Mouse (Mus musculus): ENCODE data around the gene Cryl1.

The Cryl1 gene

GRCm38 (mm10) chr14:57375205-57375604 is 23.1 kb downstream of the Cryl1 start:
- in situ Hi-C loops (cut with MboI, MseI), result no loop called here

DNA sequence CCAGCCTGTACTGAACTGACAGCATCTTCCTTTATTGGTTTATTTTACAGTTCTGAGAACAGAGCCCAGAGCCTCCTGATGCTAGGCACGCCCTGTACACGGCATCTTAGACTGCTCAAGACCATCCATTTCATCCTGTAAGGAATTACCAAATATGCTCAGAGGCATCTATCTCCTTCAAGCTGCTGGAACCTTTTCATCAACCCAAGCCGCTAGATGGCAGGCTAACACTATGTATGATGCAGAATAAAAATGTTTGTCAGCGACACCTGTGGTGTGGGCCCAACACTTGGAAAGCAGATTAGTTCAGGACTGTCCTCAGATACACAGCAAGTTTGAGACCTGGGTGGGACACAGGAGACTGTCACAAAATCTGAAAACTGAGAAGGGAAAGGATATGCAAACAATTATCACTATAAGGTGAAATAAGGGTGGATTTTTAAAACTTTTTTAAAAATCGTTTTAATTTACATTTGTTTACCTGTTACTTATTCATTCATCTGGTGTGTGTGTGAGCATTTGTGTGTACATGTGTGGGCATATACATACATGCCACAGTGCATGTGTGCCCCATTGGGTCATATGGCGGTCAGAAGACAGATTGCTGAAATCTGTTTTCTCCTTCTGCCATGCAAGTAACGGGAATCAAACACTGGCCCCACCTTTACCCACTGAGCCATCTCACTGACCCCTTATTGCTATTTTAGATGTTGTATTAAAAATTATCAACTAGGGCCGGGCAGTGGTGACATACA is 25.8 kb downstream of the Cryl1 start:
- in situ Hi-C loops (cut with MboI, MseI), result loop anchor here (5.0 kb wide), 2 partner anchors 35 to 45 kb away; no protein-coding TSS in a partner anchor

- in situ Hi-C loops (cut with MboI, MseI), result no loop called here
Observed at GRCm38 (mm10) chr14:57367327-57367726, 31.0 kb downstream of the Cryl1 start.

- in situ Hi-C loops (cut with MboI, MseI), result no loop called here
Observed at GRCm38 (mm10) chr14:57366724-57367123, 31.6 kb downstream of the Cryl1 start.

- in situ Hi-C loops (cut with MboI, MseI), result no loop called here
Observed at GRCm38 (mm10) chr14:57365341-57365740, 33.0 kb downstream of the Cryl1 start.

- in situ Hi-C loops (cut with MboI, MseI), result loop anchor here in 1 of 2 experiments (5.0 kb wide), 1 partner anchor 257 kb away; no protein-coding TSS in a partner anchor
Observed at GRCm38 (mm10) chr14:57363833-57364232, 34.5 kb downstream of the Cryl1 start.

DNA sequence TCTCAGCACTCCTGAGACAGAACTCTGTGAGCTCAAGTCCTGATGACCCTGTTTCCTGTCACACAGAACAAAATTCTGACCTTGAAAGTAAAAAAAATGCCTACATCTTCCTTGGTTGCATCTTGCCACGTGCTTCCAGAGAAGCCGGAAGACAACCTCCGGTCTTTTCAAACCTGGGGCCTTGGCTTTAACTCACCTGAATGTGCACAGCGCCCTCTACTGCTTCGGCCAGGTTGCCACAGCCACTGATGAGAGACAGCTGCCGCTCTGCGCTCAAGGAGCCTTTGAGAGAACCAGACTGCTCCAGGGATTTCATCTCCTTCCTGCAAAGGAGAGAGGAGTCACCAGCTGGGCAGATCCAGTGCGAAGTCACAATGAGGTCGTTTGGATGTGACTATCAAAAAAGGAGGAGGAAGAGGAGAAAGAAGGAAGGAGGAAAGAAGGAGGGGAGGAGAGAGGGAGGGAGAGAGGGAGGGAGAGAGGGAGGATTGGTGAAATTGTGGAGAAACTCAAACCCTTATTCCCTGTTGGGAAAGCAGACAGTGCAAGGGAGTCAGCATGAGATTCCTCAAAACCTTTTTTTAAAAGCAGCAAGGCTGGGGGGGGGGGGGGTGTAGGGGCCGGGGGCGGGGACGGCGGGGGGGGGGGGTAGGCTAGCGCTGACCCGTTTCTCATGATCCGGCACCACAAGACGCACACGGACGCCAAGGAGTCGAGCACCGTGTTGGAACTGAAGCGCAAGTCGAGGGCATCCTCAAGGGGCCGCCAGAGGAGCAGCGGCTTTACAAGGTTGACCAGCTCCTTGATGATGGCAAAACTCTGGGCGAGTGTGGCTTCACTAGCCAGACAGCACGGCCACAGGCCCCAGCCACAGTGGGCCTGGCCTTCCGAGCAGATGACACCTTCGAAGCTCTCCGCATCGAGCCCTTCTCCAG is 35.3 kb downstream of the Cryl1 start:
- in situ Hi-C loops (cut with MboI, MseI), result loop anchor here in 1 of 2 experiments (5.0 kb wide), 1 partner anchor 256 kb away; no protein-coding TSS in a partner anchor

GRCm38 (mm10) chr14:57357030-57357429 is 41.3 kb downstream of the Cryl1 start:
- in situ Hi-C loops (cut with MboI, MseI), result no loop called here

- in situ Hi-C loops (cut with MboI, MseI), result no loop called here
Observed at GRCm38 (mm10) chr14:57351521-57352235, 46.7 kb downstream of the Cryl1 start.

GRCm38 (mm10) chr14:57349955-57350354 is 48.4 kb downstream of the Cryl1 start:
- in situ Hi-C loops (cut with MboI, MseI), result no loop called here

GRCm38 (mm10) chr14:57348155-57348554 is 50.2 kb downstream of the Cryl1 start:
- in situ Hi-C loops (cut with MboI, MseI), result no loop called here

- in situ Hi-C loops (cut with MboI, MseI), result no loop called here
Observed at GRCm38 (mm10) chr14:57346135-57346534, 52.2 kb downstream of the Cryl1 start.

DNA sequence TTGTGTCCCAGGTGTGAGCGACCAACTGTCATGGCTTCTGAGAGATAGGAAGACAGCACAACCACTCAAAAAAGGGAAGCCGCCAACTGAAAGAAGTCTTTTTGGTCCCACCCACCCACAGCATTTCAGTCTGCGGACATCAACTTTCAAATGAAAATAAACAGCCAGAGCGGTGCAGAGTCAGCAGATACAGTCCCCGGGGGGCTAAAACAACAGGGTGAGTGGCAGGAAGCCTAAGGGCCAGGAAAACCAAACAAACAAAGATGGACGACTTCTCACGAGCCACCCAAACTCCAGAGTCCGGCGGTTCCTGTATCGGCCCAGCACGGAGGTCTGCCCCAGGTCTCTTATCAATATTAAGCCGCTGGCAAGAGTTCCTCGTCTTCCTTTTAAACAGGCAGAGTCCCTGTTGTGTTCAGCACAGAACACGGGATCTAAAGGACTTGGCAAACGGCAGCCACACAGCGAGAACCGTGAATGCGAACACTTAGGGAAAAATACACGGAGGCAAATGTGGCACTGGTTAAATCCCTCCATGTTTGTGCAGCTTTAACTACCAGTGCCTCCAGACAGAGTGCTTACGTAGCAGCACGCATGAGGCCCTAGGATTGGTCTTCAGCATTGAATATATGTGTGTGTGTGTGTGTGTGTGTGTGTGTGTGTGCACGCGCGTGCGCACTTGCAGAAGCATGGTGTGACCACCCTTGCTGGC is 53.4 kb downstream of the Cryl1 start:
- in situ Hi-C loops (cut with MboI, MseI), result no loop called here

DNA sequence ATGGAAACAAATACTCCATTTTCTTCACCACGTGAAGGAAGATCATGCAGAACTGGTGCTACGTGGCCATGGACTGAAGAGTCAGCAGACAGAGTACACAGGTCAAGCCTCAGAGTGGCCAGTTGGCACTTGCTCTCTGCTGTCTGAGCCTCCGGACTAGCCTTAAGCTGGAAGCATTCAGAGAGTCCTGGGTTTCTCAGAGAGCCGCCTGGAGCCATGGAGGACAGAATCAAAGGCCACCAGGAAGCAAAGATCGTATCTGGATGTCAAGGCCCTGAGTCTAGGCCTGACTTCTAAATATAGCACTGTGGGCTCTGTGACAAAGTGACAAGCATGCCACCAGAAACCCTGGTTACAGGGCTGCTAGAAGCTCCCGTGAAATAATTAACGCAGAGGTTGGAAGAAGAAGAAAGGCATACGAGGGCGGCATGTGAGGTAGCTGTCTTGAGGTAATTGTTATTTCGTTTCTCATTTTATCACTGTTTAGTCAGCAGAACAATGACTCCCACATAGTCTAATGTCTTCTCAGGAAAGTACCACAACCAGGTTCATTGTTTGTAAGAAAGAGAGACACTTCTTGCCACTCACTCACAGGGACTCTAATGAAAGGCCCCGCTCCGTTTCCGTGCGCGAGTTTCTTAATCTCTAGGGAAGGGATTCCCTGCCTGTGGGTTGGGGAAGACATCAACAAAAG is 55.1 kb downstream of the Cryl1 start:
- in situ Hi-C loops (cut with MboI, MseI), result no loop called here

DNA sequence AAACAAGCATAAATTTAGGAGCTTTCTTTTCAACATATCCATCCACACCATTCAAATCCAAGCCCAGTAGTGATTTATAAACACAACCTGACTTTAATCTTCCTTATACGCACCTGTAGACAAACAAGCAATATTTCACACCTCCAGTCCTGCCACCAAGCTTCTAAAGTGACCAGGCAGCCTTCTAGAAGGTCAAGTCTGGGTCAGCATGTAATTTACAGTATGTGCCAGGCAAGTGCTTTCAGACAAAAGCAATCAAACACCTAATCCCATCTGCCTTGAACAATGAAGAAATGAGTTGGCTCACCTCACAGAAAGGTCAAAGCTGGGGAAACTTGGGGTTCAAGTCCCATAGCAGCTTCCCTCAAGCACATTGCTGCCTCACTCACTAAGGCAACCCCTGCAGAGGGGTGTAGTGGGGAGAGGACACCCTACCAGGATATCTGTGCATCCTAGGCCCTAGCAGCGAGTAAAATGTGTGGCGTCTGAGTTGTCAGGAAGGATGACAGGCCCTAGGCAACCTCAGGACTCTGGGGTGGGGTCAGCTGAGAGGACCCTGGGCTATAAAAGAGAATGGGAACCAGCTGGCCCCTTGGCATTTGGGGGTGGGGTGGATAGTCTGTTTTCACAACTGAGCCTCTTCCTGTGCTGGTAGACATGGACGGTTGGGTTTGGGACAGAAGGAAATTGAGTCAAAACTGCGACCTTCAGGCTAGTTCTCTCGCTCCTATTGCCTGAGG is 55.8 kb downstream of the Cryl1 start:
- in situ Hi-C loops (cut with MboI, MseI), result no loop called here

DNA sequence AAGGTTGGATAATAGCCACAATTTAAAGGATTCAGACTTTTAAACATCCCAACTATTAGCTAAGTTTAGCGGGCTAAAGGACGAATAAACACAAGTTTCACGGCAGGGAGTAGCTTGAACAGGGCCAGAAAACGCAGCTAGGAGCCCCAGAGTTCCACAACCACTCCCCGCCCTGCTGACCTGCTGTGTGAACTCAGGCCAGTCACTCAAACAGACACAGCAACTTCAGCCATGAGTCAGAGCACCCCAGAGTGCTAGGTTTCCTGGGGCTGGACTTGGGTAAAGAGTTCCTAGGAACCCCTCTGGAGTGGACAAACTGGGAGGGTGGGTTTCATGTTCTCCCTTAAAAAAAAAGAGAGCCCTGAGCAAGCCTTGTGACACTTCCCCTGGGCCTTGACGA is 59.7 kb downstream of the Cryl1 start:
- in situ Hi-C loops (cut with MboI, MseI), result no loop called here

- in situ Hi-C loops (cut with MboI, MseI), result no loop called here
Observed at GRCm38 (mm10) chr14:57334833-57335232, 63.5 kb downstream of the Cryl1 start.

- in situ Hi-C loops (cut with MboI, MseI), result no loop called here
Observed at GRCm38 (mm10) chr14:57332503-57332902, 65.8 kb downstream of the Cryl1 start.

DNA sequence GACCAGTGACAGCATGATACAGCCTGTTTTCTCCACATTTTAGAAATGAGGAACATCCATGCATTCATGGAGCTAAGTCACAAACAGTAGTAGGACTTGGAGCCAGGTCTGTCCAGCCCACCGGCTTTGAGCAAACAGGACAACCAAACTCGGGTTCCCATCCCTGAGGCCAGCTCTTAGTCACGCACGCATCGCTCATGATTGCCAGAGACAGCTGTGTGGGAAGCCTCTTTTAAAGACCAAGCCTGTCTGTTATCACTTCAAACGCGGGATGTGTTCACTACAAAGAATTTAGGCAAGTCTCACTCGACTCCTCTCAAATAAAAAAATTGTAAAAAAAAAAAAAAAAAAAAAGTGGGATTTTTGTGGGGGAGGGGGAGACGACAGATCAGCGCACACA is 67.2 kb downstream of the Cryl1 start:
- in situ Hi-C loops (cut with MboI, MseI), result no loop called here

DNA sequence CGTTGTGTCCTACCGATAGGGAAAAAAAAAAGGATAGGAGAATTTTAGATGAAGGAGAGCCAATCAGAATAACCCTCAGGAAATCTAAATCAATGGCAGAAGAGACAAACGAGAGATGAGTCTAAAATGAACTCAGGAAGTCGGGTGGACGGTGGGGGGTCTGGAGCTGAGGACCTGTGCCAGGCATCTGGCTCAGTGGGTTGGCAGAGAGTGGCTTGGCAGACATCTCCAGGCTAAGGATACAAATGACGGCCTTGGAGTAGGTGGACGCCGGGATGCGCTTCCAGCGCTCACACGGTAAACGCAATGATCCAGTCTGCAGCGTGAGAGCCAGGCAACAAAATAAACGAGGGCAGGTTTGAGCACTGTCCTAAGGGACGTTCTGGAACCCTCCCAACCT is 68.7 kb downstream of the Cryl1 start:
- in situ Hi-C loops (cut with MboI, MseI), result no loop called here
